Mouse (Mus musculus) megakaryocyte, embryonic 14.5 days (primary cell): ENCODE data around the gene Sox5. TPM values are rescaled to one million over a fixed set of nuclear protein-coding genes. Genes with fewer than 3 reads are reported as not detected.
"Not testable (repeated sequence)": the region's sequence is repeated elsewhere in the genome, so short reads cannot be mapped to it uniquely, and the experiment has no call there.

Source experiments
- H3K27me3 ChIP-seq: replicated peaks from 2 replicates; pipeline ENCODE3; 2012; ENCODE audit warnings: inconsistent platforms
- H3K36me3 ChIP-seq: replicated peaks from 2 replicates; pipeline ENCODE3; 2012; ENCODE audit warnings: low read length, inconsistent platforms, mixed read lengths
- H3K4me1 ChIP-seq: 2 replicates; pipeline ENCODE4 v1.6.1; 2012; ENCODE audit warnings: inconsistent platforms
- H3K4me3 ChIP-seq: replicated peaks from 2 replicates; pipeline ENCODE3; 2012; ENCODE audit warnings: moderate library complexity, mild to moderate bottlenecking, inconsistent platforms
- H3K9me3 ChIP-seq: 2 replicates; pipeline ENCODE4 v1.6.1; 2012; ENCODE audit warnings: inconsistent platforms
- FLI1 ChIP-seq: IDR thresholded peaks from 2 replicates; pipeline ENCODE4 v1.6.1; 2012; ENCODE audit warnings: low read length, inconsistent platforms, mixed read lengths
- GATA1 ChIP-seq: IDR thresholded peaks from 3 replicates; pipeline ENCODE4 v1.6.1; 2012; ENCODE audit warnings: mixed read lengths, low read length, inconsistent platforms, borderline replicate concordance
- polyA plus RNA-seq: library from polyadenylated mRNA; stranded (reverse); fragments of >175 nt; gene quantifications from 2 replicates; pipeline ENCODE4 v1.2.3, GENCODE M21; 2012; ENCODE audit warnings: low replicate concordance; ENCODE audit not compliant: insufficient read depth

Sox5 gene
- polyA plus RNA-seq, 1 experiment: 0.07 TPM

DNA sequence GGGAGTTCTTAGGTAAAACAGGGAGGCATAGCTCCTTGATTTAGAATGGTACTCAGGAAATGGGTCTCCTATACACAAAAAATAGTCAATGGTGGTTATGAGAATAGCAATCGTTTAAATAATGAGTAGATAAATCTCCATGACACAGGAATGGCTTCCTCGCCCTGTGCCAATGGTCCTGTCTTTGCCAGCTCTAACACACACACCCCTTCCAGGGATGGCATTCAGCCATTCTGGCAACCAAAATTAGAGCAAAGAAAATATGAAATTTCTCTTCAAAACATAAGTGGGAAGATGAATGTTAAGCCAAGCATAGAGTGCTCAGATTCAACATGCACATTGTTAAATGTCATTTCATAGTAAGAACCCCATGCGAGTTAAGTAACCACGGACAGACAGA lies 495.7 kb downstream of the Sox5 start:
- Histone ChIP-seq H3K4me3 (no peak overlapping the region), H3K9me3 (peaks cover 12% of the 10 kb centered on the region), H3K4me1 (peaks cover 4% of the 10 kb centered on the region), H3K36me3 (no peaks in the 10 kb centered on the region), H3K27me3 (no peaks in the 10 kb centered on the region)
- TF ChIP-seq FLI1 (no peak), GATA1 (no peak)

- no peaks in the 10 kb centered on the region for H3K27me3 ChIP-seq
- H3K4me3 ChIP-seq: no peak overlapping the region
- no peaks in the 10 kb centered on the region; the same call in 1 of the 2 replicates for H3K4me1 ChIP-seq
- no peaks in the 10 kb centered on the region for H3K36me3 ChIP-seq
- peaks cover 12% of the 10 kb centered on the region for H3K9me3 ChIP-seq
- TF ChIP-seq GATA1 (no peak), FLI1 (no peak)
Measured at GRCm38 (mm10) chr6:144283191-144283590, 498.6 kb downstream of the Sox5 start.

DNA sequence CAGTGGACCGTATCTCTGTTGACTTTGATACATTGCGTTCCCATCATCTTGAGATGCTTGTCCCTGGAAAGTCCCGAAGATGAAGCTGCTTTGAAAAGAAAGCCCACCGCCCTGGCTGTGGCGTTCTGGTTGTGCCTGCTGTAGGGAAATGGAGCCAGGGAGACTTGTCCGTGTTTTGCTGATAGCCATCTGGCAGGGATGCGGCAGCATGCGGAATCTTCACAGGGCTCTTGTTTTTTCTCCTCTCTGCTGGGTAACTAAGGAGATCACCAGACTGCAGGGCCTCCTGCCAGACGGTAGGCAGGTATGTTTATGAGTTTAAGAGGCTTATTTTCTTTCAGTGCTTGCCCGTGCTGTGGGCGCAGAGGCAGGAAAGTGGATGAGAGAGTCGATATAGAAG lies 499.0 kb downstream of the Sox5 start:
- Histone ChIP-seq H3K4me3 (no peak overlapping the region), H3K9me3 (peaks cover 16% of the 10 kb centered on the region), H3K36me3 (no peaks in the 10 kb centered on the region), H3K4me1 (no peaks in the 10 kb centered on the region; the same call in 1 of the 2 replicates), H3K27me3 (no peaks in the 10 kb centered on the region)
- no peak for TF ChIP-seq GATA1
- no peak for TF ChIP-seq FLI1

GRCm38 (mm10) chr6:144281661-144282060 lies 500.1 kb downstream of the Sox5 start:
- Histone ChIP-seq H3K4me3 (no peak overlapping the region), H3K27me3 (no peaks in the 10 kb centered on the region), H3K36me3 (no peaks in the 10 kb centered on the region), H3K9me3 (peaks cover 25% of the 10 kb centered on the region), H3K4me1 (no peaks in the 10 kb centered on the region; the same call in 1 of the 2 replicates)
- TF ChIP-seq FLI1: no peak
- TF ChIP-seq GATA1: no peak

DNA sequence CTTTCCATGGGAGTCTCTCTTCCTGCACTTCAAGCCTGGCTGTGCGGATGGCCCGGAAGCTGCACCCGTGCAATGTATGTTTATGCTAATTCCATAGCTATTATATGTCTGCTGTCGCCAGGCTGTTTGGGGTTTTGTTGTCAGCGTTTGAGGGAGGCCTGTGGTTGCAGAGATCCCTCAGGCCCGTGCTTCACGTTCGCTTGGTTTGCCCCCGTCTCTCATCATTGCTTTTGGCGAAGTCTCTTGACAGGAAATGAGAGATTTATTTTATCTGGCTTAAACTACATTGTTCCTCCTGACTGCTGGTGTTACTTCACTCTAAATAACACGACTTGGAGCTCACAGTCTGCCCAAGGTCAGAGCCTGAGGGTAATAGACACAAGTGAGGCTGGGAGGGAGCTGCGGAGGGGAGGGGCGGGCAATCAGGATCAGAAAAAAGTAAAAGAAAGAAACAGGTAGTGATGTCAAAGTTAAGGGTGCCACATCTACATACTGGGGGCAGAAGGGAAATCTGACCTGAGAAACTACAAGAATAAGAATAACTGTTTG lies 503.2 kb downstream of the Sox5 start:
- TF ChIP-seq GATA1 (no peak), FLI1 (no peak)
- Histone ChIP-seq H3K4me1 (no peaks in the 10 kb centered on the region; the same call in 1 of the 2 replicates), H3K27me3 (no peaks in the 10 kb centered on the region), H3K36me3 (no peaks in the 10 kb centered on the region), H3K4me3 (no peak overlapping the region), H3K9me3 (peaks cover 30% of the 10 kb centered on the region)

DNA sequence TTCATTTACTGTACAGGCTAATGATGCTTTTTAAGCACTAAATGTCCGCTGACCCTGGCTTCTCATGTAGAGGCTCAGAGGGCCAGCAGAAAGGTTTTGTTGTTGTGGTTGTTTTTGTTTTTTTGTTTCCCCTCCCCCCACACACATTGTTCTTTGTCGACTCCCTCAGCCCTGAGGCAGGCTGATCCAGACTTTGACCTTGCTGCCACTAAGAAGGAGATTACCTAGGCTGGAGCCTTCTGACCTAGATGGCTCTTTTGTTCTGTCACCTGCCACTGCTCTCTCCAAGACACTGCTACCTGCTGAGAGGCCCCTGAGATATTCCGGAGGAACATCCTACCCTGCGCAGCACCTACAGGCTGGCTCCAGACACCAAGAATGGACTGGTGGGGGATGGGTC lies 508.4 kb downstream of the Sox5 start:
- not testable (repeated sequence) for H3K4me3 ChIP-seq, H3K27me3 ChIP-seq, H3K36me3 ChIP-seq
- H3K4me1 ChIP-seq: peaks cover 15% of the 10 kb centered on the region
- H3K9me3 ChIP-seq: peaks cover 18% of the 10 kb centered on the region

- TF ChIP-seq GATA1 (no peak), FLI1 (no peak)
- no peaks in the 10 kb centered on the region for H3K27me3 ChIP-seq
- H3K9me3 ChIP-seq: peaks cover 2% of the 10 kb centered on the region
- H3K36me3 ChIP-seq: no peaks in the 10 kb centered on the region
- no peak overlapping the region for H3K4me3 ChIP-seq
- peaks cover 17% of the 10 kb centered on the region for H3K4me1 ChIP-seq
Measured at GRCm38 (mm10) chr6:144271326-144271725, 510.5 kb downstream of the Sox5 start.

DNA sequence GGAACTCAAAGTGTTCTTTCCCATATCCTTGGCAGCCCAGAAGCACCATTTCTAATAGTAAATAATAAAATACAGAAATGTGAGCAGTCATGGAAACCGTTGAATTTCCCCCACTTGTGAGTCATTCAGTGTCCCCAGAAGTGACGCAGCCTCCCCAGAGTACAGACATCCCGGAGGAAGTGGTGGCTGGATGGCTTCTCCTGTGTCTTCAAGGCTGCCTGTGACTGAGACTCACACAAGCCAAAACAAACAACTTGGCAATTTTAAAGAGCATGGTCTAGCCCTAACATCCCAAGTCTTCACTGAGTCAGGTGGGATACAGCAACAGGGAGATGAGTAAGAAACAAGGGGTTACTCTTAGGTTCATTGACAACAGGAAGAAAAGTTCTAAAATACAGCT lies 511.5 kb downstream of the Sox5 start:
- H3K36me3 ChIP-seq: no peaks in the 10 kb centered on the region
- H3K4me1 ChIP-seq: peaks cover 27% of the 10 kb centered on the region
- no peaks in the 10 kb centered on the region for H3K9me3 ChIP-seq
- H3K4me3 ChIP-seq: no peak overlapping the region
- TF ChIP-seq FLI1: no peak
- TF ChIP-seq GATA1: no peak
- no peaks in the 10 kb centered on the region for H3K27me3 ChIP-seq

GRCm38 (mm10) chr6:144269666-144270065 lies 512.1 kb downstream of the Sox5 start:
- Histone ChIP-seq H3K4me1 (peaks cover 34% of the 10 kb centered on the region), H3K4me3 (no peak overlapping the region), H3K36me3 (no peaks in the 10 kb centered on the region), H3K27me3 (no peaks in the 10 kb centered on the region), H3K9me3 (no peaks in the 10 kb centered on the region)
- TF ChIP-seq FLI1: no peak
- no peak for TF ChIP-seq GATA1

DNA sequence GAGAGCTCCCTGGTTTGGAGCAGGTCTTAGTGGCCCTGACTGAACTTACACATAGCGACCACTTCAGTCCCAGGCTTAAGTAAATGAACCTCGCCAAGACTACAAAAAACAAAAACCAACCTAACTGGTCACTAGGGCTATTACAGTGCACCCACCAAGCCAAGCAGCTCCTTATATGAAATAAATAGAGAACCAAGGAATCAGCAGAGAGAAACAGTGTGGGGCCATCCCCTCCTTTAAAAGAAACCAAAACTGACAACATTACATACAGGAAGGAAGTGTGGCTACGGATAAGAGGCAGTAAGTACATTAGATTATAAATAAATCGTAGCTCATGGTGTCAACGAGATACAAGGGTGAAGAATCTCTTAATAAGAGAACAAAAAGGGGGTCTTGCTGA lies 516.0 kb downstream of the Sox5 start:
- Histone ChIP-seq H3K36me3 (no peaks in the 10 kb centered on the region), H3K27me3 (no peaks in the 10 kb centered on the region), H3K4me1 (peaks cover 47% of the 10 kb centered on the region), H3K4me3 (no peak overlapping the region), H3K9me3 (no peaks in the 10 kb centered on the region)
- no peak for TF ChIP-seq GATA1
- TF ChIP-seq FLI1: no peak

GRCm38 (mm10) chr6:144265004-144265403 lies 516.8 kb downstream of the Sox5 start:
- Histone ChIP-seq H3K27me3 (no peaks in the 10 kb centered on the region), H3K4me1 (peaks cover 41% of the 10 kb centered on the region), H3K4me3 (no peak overlapping the region), H3K9me3 (no peaks in the 10 kb centered on the region), H3K36me3 (no peaks in the 10 kb centered on the region)
- TF ChIP-seq GATA1 (no peak), FLI1 (no peak)
